Mouse (Mus musculus) common myeloid progenitor, adult 5-6 weeks (primary cell): ENCODE measurements at regions not wholly inside any gene's neighbourhood (a gene's known extent, or its start where the extent isn't known, plus 50 kb on each side); places are given as distances from the start of the nearest gene placed in this dataset.

Source experiments
- ATAC-seq: replicated peaks from 2 replicates; pipeline ENCODE4 v1.8.0; 2016; ENCODE audit warnings: low read depth, mild to moderate bottlenecking, moderate TSS enrichment, inconsistent platforms; ENCODE audit not compliant: poor library complexity, severe bottlenecking

- ATAC-seq = peak; percentile 72
These were observed 115.4 kb upstream of the Atp2b1 start for GRCm38 (mm10) chr10:98798634-98799415.

GRCm38 (mm10) chr10:98799830-98800229 lies 114.4 kb upstream of the Atp2b1 start:
- ATAC-seq = no peak

GRCm38 (mm10) chr10:98800949-98801348 lies 113.3 kb upstream of the Atp2b1 start:
- no peak for ATAC-seq

- ATAC-seq = peak; percentile 93
These were observed 109.2 kb upstream of the Atp2b1 start for GRCm38 (mm10) chr10:98805013-98805412.

GRCm38 (mm10) chr10:98806798-98807535 lies 107.2 kb upstream of the Atp2b1 start:
- ATAC-seq = 0 out of 2 replicates have a peak, but pooled peaks have one; percentile 30

GRCm38 (mm10) chr10:98808644-98809043 lies 105.6 kb upstream of the Atp2b1 start:
- no peak for ATAC-seq

GRCm38 (mm10) chr10:98829051-98829450 lies 85.2 kb upstream of the Atp2b1 start:
- ATAC-seq = no peak

- peak; percentile 96 for ATAC-seq
These were observed 82.7 kb upstream of the Atp2b1 start for GRCm38 (mm10) chr10:98831488-98831887.

GRCm38 (mm10) chr10:98837289-98838181 lies 76.7 kb upstream of the Atp2b1 start:
- ATAC-seq = no peak

- no peak for ATAC-seq
These were observed 75.1 kb upstream of the Atp2b1 start for GRCm38 (mm10) chr10:98838926-98839679.

- no peak for ATAC-seq
These were observed 74.2 kb upstream of the Atp2b1 start for GRCm38 (mm10) chr10:98839963-98840362.

- no peak for ATAC-seq
These were observed 73.8 kb upstream of the Atp2b1 start for GRCm38 (mm10) chr10:98840411-98840810.

- no peak for ATAC-seq
These were observed 73.0 kb upstream of the Atp2b1 start for GRCm38 (mm10) chr10:98840957-98841831.

- ATAC-seq = peak; percentile 66
These were observed 72.3 kb upstream of the Atp2b1 start for GRCm38 (mm10) chr10:98841860-98842259.

GRCm38 (mm10) chr10:98842721-98843120 lies 71.5 kb upstream of the Atp2b1 start:
- no peak for ATAC-seq

GRCm38 (mm10) chr10:98849851-98850250 lies 64.4 kb upstream of the Atp2b1 start:
- no peak for ATAC-seq

GRCm38 (mm10) chr10:98857395-98857794 lies 56.8 kb upstream of the Atp2b1 start:
- ATAC-seq = no peak

GRCm38 (mm10) chr10:98861521-98861920 lies 52.7 kb upstream of the Atp2b1 start:
- ATAC-seq = no peak

- ATAC-seq = no peak
These were observed 51.5 kb upstream of the Atp2b1 start for GRCm38 (mm10) chr10:98862712-98863111.
